Mouse (Mus musculus) Patski (cell line): ENCODE measurements around the gene Dhrs3. TPM values are rescaled to one million over a fixed set of nuclear protein-coding genes. Genes with fewer than 3 reads are reported as not detected.

Experiments
- ATAC-seq: fragments of 100-300 bp; one replicate; pipeline ENCODE4 v1.8.0; 2021
- CTCF ChIA-PET: fragments of 350-600 bp; sonication (Branson Sonifier 250); formaldehyde crosslinking; loops from one replicate; lab custom pipeline; 2022; ENCODE audit warnings: inconsistent platforms; lab: Charles Lee
- POLR2A ChIA-PET: fragments of 350-600 bp; sonication (Branson Sonifier 250); formaldehyde crosslinking; loops from one replicate; lab custom pipeline; 2022; ENCODE audit warnings: antibody characterized with exemption, inconsistent platforms; lab: Charles Lee
- DNase-seq: peaks from one replicate; pipeline ENCODE4 v3.0.0-alpha.2; 2011; ENCODE audit warnings: low read depth, low spot score
- H3K27me3 ChIP-seq: fragments of 371-371 bp; one replicate; pipeline ENCODE4 v1.5.1; 2021
- CTCF ChIP-seq: fragments of 100-300 bp; IDR thresholded peaks from one replicate; pipeline ENCODE4 v1.5.1; 2021
- in situ Hi-C: fragments of 300-500 bp; cut with MboI; formaldehyde crosslinking; loops from 3 replicates; pipeline ENCODE4 v1.11.1; 2018; ENCODE audit warnings: low pct_unique_long_range_greater_than_20kb, mixed read lengths
- polyA plus RNA-seq: library from polyadenylated mRNA; unstranded; gene quantifications from one replicate; pipeline ENCODE4 v1.2.3, GENCODE M21; 2021

Gene Dhrs3
- polyA plus RNA-seq, 1 experiment from 2014 or later, result 281 TPM

- ATAC-seq (no peak), DNase-seq (no peak)
- ChIA-PET POLR2A (interaction anchor here (0.6 kb wide), 1 partner anchor 173 kb away, joined by 4 read pairs; no protein-coding TSS in a partner anchor), CTCF (interaction anchor here (0.7 to 3.3 kb wide), 5 partner anchors 11 to 407 kb away, joined by 3 to 30 read pairs (median 3); no protein-coding TSS in a partner anchor)
- in situ Hi-C loops, result loop anchor here (10.0 kb wide), 3 partner anchors 324 to 474 kb away; partner anchors contain the start of gene Gm13124
- no peaks in the 10 kb centered on the region for H3K27me3 ChIP-seq
- no peak for TF ChIP-seq CTCF
These were observed 3.9 kb upstream of the Dhrs3 start for GRCm38 (mm10) chr4:144888750-144889149.

GRCm38 (mm10) chr4:144889505-144890301, 2.9 kb upstream of the Dhrs3 start:
- POLR2A ChIA-PET, result interaction anchor here (0.6 to 1.0 kb wide), 2 partner anchors 127 to 215 kb away, joined by 3 read pairs; no protein-coding TSS in a partner anchor
- DNase-seq (no peak), ATAC-seq (no peak)
- in situ Hi-C loops, result loop anchor here (5.0 to 10.0 kb wide), 5 partner anchors 113 to 475 kb away; partner anchors contain the start of gene Gm13124
- no peak for TF ChIP-seq CTCF
- H3K27me3 ChIP-seq, result no peaks in the 10 kb centered on the region
- CTCF ChIA-PET, result interaction anchor here (0.6 to 3.3 kb wide), 14 partner anchors 9 to 325 kb away, joined by 3 to 30 read pairs (median 4); no protein-coding TSS in a partner anchor

GRCm38 (mm10) chr4:144890690-144891120, 1.9 kb upstream of the Dhrs3 start:
- H3K27me3 ChIP-seq, result no peaks in the 10 kb centered on the region
- no peak for TF ChIP-seq CTCF
- ChIA-PET POLR2A (interaction anchor here (0.9 to 1.2 kb wide), 3 partner anchors 102 to 124 kb away, joined by 3 to 4 read pairs (median 3); no protein-coding TSS in a partner anchor), CTCF (interaction anchor here (0.6 to 3.3 kb wide), 14 partner anchors 8 to 324 kb away, joined by 3 to 30 read pairs (median 4); no protein-coding TSS in a partner anchor)
- in situ Hi-C loops, result loop anchor here (5.0 kb wide), 2 partner anchors 112 to 237 kb away; no protein-coding TSS in a partner anchor
- ATAC-seq (no peak), DNase-seq (no peak)

- CTCF ChIA-PET, result interaction anchor here (1.0 to 3.3 kb wide), 10 partner anchors 8 to 323 kb away, joined by 3 to 30 read pairs (median 4); no protein-coding TSS in a partner anchor
- no peaks in the 10 kb centered on the region for H3K27me3 ChIP-seq
- ATAC-seq (peak; percentile 65), DNase-seq (no peak)
- TF ChIP-seq CTCF, result no peak
- in situ Hi-C loops, result loop anchor here (5.0 kb wide), 2 partner anchors 111 to 236 kb away; no protein-coding TSS in a partner anchor
- POLR2A ChIA-PET, result interaction anchor here (0.9 to 4.9 kb wide), 7 partner anchors 58 to 125 kb away, joined by 3 to 42 read pairs (median 4); no protein-coding TSS in a partner anchor
These were observed 1.4 kb upstream of the Dhrs3 start for GRCm38 (mm10) chr4:144891121-144891711.

- H3K27me3 ChIP-seq, result no peaks in the 10 kb centered on the region
- ChIA-PET CTCF (interaction anchor here (1.9 to 2.0 kb wide), 2 partner anchors 57 to 126 kb away, joined by 4 to 5 read pairs; no protein-coding TSS in a partner anchor), POLR2A (interaction anchor here (0.7 to 4.9 kb wide), 8 partner anchors 57 to 196 kb away, joined by 3 to 42 read pairs (median 4); no protein-coding TSS in a partner anchor)
- no peak for ATAC-seq
- TF ChIP-seq CTCF, result no peak
- DNase-seq, result no peak
- in situ Hi-C loops, result loop anchor here (5.0 kb wide), 2 partner anchors 111 to 236 kb away; no protein-coding TSS in a partner anchor
These were observed 889 bp upstream of the Dhrs3 start for GRCm38 (mm10) chr4:144891743-144892132.

- DNase-seq (no peak), ATAC-seq (no peak)
- ChIA-PET CTCF (interaction anchor here (0.8 to 1.9 kb wide), 2 partner anchors 37 to 56 kb away, joined by 3 to 4 read pairs; no protein-coding TSS in a partner anchor), POLR2A (interaction anchor here (0.6 to 4.9 kb wide), 12 partner anchors 56 to 323 kb away, joined by 3 to 42 read pairs (median 5); no protein-coding TSS in a partner anchor)
- H3K27me3 ChIP-seq, result no peaks in the 10 kb centered on the region
- no peak for TF ChIP-seq CTCF
- in situ Hi-C loops, result loop anchor here (5.0 kb wide), 2 partner anchors 109 to 234 kb away; no protein-coding TSS in a partner anchor
These were observed 278 bp downstream of the Dhrs3 start for GRCm38 (mm10) chr4:144892937-144893272.

- no peaks in the 10 kb centered on the region for H3K27me3 ChIP-seq
- ATAC-seq (no peak), DNase-seq (no peak)
- in situ Hi-C loops, result loop anchor here (5.0 kb wide), 2 partner anchors 108 to 233 kb away; no protein-coding TSS in a partner anchor
- no peak for TF ChIP-seq CTCF
- CTCF ChIA-PET, result interaction anchor here (1.9 to 2.0 kb wide), 2 partner anchors 55 kb away, joined by 4 to 8 read pairs; no protein-coding TSS in a partner anchor
- POLR2A ChIA-PET, result interaction anchor here (0.7 to 4.9 kb wide), 17 partner anchors 36 to 237 kb away, joined by 3 to 42 read pairs (median 4); no protein-coding TSS in a partner anchor
These were observed 1.2 kb downstream of the Dhrs3 start for GRCm38 (mm10) chr4:144893561-144894486.

- no peak for DNase-seq
- no peak for ATAC-seq
- no peaks in the 10 kb centered on the region for H3K27me3 ChIP-seq
- TF ChIP-seq CTCF, result no peak
- in situ Hi-C loops, result loop anchor here (5.0 kb wide), 2 partner anchors 108 to 233 kb away; no protein-coding TSS in a partner anchor
- POLR2A ChIA-PET, result interaction anchor here (0.6 to 4.9 kb wide), 22 partner anchors 35 to 236 kb away, joined by 3 to 42 read pairs (median 4); no protein-coding TSS in a partner anchor
- CTCF ChIA-PET, result interaction anchor here (0.6 to 2.0 kb wide), 4 partner anchors 54 to 177 kb away, joined by 3 to 8 read pairs (median 3); no protein-coding TSS in a partner anchor
These were observed 2.0 kb downstream of the Dhrs3 start for GRCm38 (mm10) chr4:144894487-144895210.
